Mouse (Mus musculus): ENCODE measurements at regions not wholly inside any gene's neighbourhood (a gene's known extent, or its start where the extent isn't known, plus 50 kb on each side); places are given as distances from the start of the nearest gene placed in this dataset.

- no peak for DNase-seq
Measured at GRCm38 (mm10) chr15:12066857-12067211, 50.8 kb upstream of the Zfr start.

GRCm38 (mm10) chr15:12066176-12066856 lies 51.3 kb upstream of the Zfr start:
- peak; percentile 33 for DNase-seq

- no peak for DNase-seq
Measured at GRCm38 (mm10) chr15:12054870-12055269, 58.1 kb upstream of the Sub1 start.

GRCm38 (mm10) chr15:12053610-12054009 lies 56.8 kb upstream of the Sub1 start:
- no peak for DNase-seq

- DNase-seq, result no peak
Measured at GRCm38 (mm10) chr15:12048965-12049364, 52.2 kb upstream of the Sub1 start.

GRCm38 (mm10) chr15:12048214-12048507 lies 51.4 kb upstream of the Sub1 start:
- no peak for DNase-seq

- no peak for DNase-seq
Measured at GRCm38 (mm10) chr15:12047349-12048213, 50.8 kb upstream of the Sub1 start.

All from cerebellum, adult 11 months (tissue).